ENCODE assay signal across 8 mouse cellular contexts in the genomic region with DNA sequence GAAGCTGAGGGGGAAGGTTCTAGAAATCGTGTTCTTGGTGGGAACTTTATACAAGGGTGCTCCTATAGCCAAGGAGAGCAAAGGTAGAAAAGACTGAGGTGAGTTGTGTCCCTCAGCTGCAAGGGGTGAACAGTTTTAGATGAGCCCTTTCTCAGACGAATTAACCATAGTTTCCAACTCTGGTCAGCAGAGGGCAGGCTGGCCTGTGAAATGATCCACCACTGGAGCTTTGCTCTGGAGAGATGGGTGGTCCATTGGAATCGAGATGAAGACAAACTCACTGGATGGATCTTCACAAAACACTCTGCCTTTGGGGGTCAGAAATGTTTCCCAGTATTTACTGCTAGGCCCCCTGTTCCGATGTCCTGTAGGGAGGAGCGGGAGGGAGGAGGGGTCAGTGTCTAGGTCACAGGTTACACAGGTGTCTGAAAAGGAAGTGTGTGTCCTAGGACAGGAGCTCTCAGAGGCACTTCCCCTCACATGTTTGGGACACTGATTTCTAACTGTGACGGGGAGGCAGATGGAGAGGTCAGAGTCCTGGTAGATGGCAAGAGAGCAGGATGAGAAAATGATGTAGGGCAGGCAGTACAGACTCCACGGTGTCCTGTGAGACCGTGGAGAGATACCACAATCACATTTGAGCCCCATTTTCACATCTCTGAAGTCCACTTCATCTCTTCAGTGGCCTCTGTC. TPM values are rescaled to one million over a fixed set of nuclear protein-coding genes. Genes with fewer than 3 reads are reported as not detected.
DNase-seq lines count a peak whose midpoint lies in the region; ATAC-seq and TF ChIP-seq lines count a peak whose summit lies in the region.

No protein-coding gene starts in this region.

- no peaks in the 10 kb centered on the region for H3K9me3 ChIP-seq in forebrain, embryonic 14.5 days (replicated peaks; ENCODE audit: control insufficient read depth, low read length)
- no peaks in the 10 kb centered on the region for H3K9me3 ChIP-seq in hindbrain, postnatal 0 days (ENCODE audit: low read length)
- no peaks in the 10 kb centered on the region for H3K9me3 ChIP-seq in midbrain, postnatal 0 days (ENCODE audit: low read length)

- peak in 1 of 2 experiments; percentile 19 for DNase-seq in spleen, adult 2 months (ENCODE audit: low read depth in 1 of 2, low spot score in 2 of 2)
- DNase-seq in spleen, postnatal 4 days (ENCODE audit: low spot score in 2 of 2): no peak
- DNase-seq in c-Kit-positive CD71-positive TER-119-negative erythroid progenitor cells, embryonic 14.5 days (ENCODE audit: low read depth): peak; percentile 15
- peak; percentile 74 for DNase-seq in forebrain, embryonic 14.5 days (ENCODE audit: low spot score)
- DNase-seq in hindbrain, postnatal 0 days (ENCODE audit: low spot score): peak; percentile 81
- peak; percentile 51 to 76 for DNase-seq in left cerebral cortex, adult 2 months (ENCODE audit: extremely low spot score in 1 of 2, low spot score in 2 of 2)
- DNase-seq in midbrain, postnatal 0 days (ENCODE audit: low spot score): peak; percentile 74
- DNase-seq in thymus, postnatal 4 days: peak; percentile 67

- H3K27me3 ChIP-seq in spleen, adult 2 months (ENCODE audit: control insufficient read depth, insufficient read depth, low read length): no peaks in the 10 kb centered on the region
- no peaks in the 10 kb centered on the region for H3K27me3 ChIP-seq in forebrain, embryonic 14.5 days (replicated peaks; ENCODE audit: control insufficient read depth, insufficient read depth, low read length)
- no peaks in the 10 kb centered on the region for H3K27me3 ChIP-seq in hindbrain, postnatal 0 days (ENCODE audit: insufficient read depth, low read length)
- no peaks in the 10 kb centered on the region for H3K27me3 ChIP-seq in midbrain, postnatal 0 days (ENCODE audit: insufficient read depth, low read length)

- ATAC-seq in forebrain, embryonic 14.5 days: peak; percentile 32; the same call in 1 of the 2 replicates
- ATAC-seq in hindbrain, postnatal 0 days: peak; percentile 63; the same call in 1 of the 2 replicates
- ATAC-seq in midbrain, postnatal 0 days (ENCODE audit: low FRiP score): peak; percentile 52; the same call in 1 of the 2 replicates

- no peak overlapping the region for H3K27ac ChIP-seq in spleen, adult 2 months (ENCODE audit: insufficient read depth, low read length)
- no peak overlapping the region for H3K27ac ChIP-seq in forebrain, embryonic 14.5 days (ENCODE audit: low read depth, low read length)
- H3K27ac ChIP-seq in hindbrain, postnatal 0 days: no peak overlapping the region
- H3K27ac ChIP-seq in left cerebral cortex, adult 2 months: no peak overlapping the region
- no peak overlapping the region for H3K27ac ChIP-seq in midbrain, postnatal 0 days (ENCODE audit: low read depth, low read length)

- H3K4me2 ChIP-seq in forebrain, embryonic 14.5 days (ENCODE audit: low read length): no peak overlapping the region
- H3K4me2 ChIP-seq in hindbrain, postnatal 0 days (ENCODE audit: low read depth, low read length): no peak overlapping the region
- no peak overlapping the region for H3K4me2 ChIP-seq in midbrain, postnatal 0 days (ENCODE audit: low read depth, low read length, poor library complexity, severe bottlenecking)

- no peaks in the 10 kb centered on the region for H3K4me1 ChIP-seq in spleen, adult 2 months (ENCODE audit: control insufficient read depth, insufficient read depth, insufficient read length)
- no peaks in the 10 kb centered on the region for H3K4me1 ChIP-seq in forebrain, embryonic 14.5 days (ENCODE audit: control insufficient read depth, insufficient read depth, low read length)
- H3K4me1 ChIP-seq in hindbrain, postnatal 0 days (ENCODE audit: insufficient read depth, low read length): no peaks in the 10 kb centered on the region
- H3K4me1 ChIP-seq in midbrain, postnatal 0 days (ENCODE audit: insufficient read depth, low read length): no peaks in the 10 kb centered on the region

- H3K9ac ChIP-seq in forebrain, embryonic 14.5 days (ENCODE audit: low read length): no peak overlapping the region
- H3K9ac ChIP-seq in hindbrain, postnatal 0 days (replicated peaks; ENCODE audit: low read length): no peak overlapping the region
- no peak overlapping the region for H3K9ac ChIP-seq in midbrain, postnatal 0 days (replicated peaks; ENCODE audit: low read length, poor library complexity, severe bottlenecking)

- 43% methylated on average over 8 of the region's 8 CpGs for WGBS in spleen, adult 2 months
- WGBS in forebrain, embryonic 14.5 days: 40% methylated on average over 8 of the region's 8 CpGs
- WGBS in hindbrain, postnatal 0 days: 40% methylated on average over 8 of the region's 8 CpGs
- 43% methylated on average over 8 of the region's 8 CpGs for WGBS in midbrain, postnatal 0 days

- H3K4me3 ChIP-seq in spleen, adult 2 months (ENCODE audit: extremely low read depth, insufficient read depth, insufficient read length): no peak overlapping the region
- H3K4me3 ChIP-seq in forebrain, embryonic 14.5 days (ENCODE audit: low read depth, low read length): no peak overlapping the region
- no peak overlapping the region for H3K4me3 ChIP-seq in hindbrain, postnatal 0 days (ENCODE audit: low read length)
- no peak overlapping the region for H3K4me3 ChIP-seq in left cerebral cortex, adult 2 months
- no peak overlapping the region for H3K4me3 ChIP-seq in midbrain, postnatal 0 days (ENCODE audit: low read depth, low read length)

- TF ChIP-seq POLR2A in spleen, adult 2 months (IDR thresholded peaks at IDR 0.05; ENCODE audit: low read depth, low read length): no peak

- intact Hi-C loops in left cerebral cortex, adult 2 months (cut with DNase I): loop anchor here (1.0 to 10.0 kb wide), 3 partner anchors 61 to 1301 kb away; no protein-coding TSS in a partner anchor

- peak; percentile 41; the same call in 1 of the 2 replicates for TF ChIP-seq CTCF in spleen, adult 2 months (IDR thresholded peaks at IDR 0.05; ENCODE audit: extremely low read depth, insufficient read depth, insufficient read length, insufficient replicate concordance)
- peak; percentile 83 for TF ChIP-seq CTCF in hindbrain, postnatal 0 days (IDR thresholded peaks at IDR 0.05; ENCODE audit: low read depth)
- TF ChIP-seq CTCF in left cerebral cortex, adult 2 months (IDR thresholded peaks at IDR 0.05): peak; percentile 70
- TF ChIP-seq CTCF in midbrain, postnatal 0 days (IDR thresholded peaks at IDR 0.05): peak; percentile 88

- H3K36me3 ChIP-seq in spleen, adult 2 months (ENCODE audit: control insufficient read depth, insufficient read depth, low read length): no peaks in the 10 kb centered on the region
- no peaks in the 10 kb centered on the region for H3K36me3 ChIP-seq in forebrain, embryonic 14.5 days (ENCODE audit: control insufficient read depth, insufficient read depth, low read length)
- H3K36me3 ChIP-seq in hindbrain, postnatal 0 days (ENCODE audit: insufficient read depth, low read length): no peaks in the 10 kb centered on the region
- no peaks in the 10 kb centered on the region for H3K36me3 ChIP-seq in midbrain, postnatal 0 days (ENCODE audit: insufficient read depth, low read length)

RNA-seq across cellular contexts. Expression of gene Dnaja2, which starts 48.2 kb away (rescaled TPM):
- 6.0 and 8.5 TPM in 2 replicates for polyA plus RNA-seq in spleen, adult 2 months (2012; rRNA removed)
- polyA plus RNA-seq in forebrain, embryonic 14.5 days (2014; fragmentation: Nextera tagmentation; extraction: Ambion mirVana): 177 and 193 TPM in 2 replicates
- 43.9 and 56.7 TPM in 2 replicates for total RNA-seq in hindbrain, postnatal 0 days (2014; rRNA removed)
- 155 and 156 TPM in 2 replicates for polyA plus RNA-seq in hindbrain, postnatal 0 days (2015; fragmentation: Nextera tagmentation; extraction: Ambion mirVana)
- total RNA-seq in left cerebral cortex, adult 2 months (2021): 100 to 1,000 TPM; 175 to 199 TPM
- total RNA-seq in midbrain, postnatal 0 days (2014; rRNA removed): 66.9 and 82.0 TPM in 2 replicates
- 145 and 152 TPM in 2 replicates for polyA plus RNA-seq in midbrain, postnatal 0 days (2015; fragmentation: Nextera tagmentation; extraction: Ambion mirVana)

Comparison
In these comparisons a context has a peak if more than half of its experiments do, and no peak if none do; other contexts are left out.
1. DNase-seq: peak in c-Kit-positive CD71-positive TER-119-negative erythroid progenitor cells, embryonic 14.5 days (single experiment), forebrain, embryonic 14.5 days (single experiment), hindbrain, postnatal 0 days (single experiment), left cerebral cortex, adult 2 months (2 of 2), midbrain, postnatal 0 days (single experiment) and thymus, postnatal 4 days (single experiment); none in spleen, postnatal 4 days (0 of 2).
2. RNA of gene Dnaja2, which starts 48.2 kb away (polyA plus RNA-seq): 177 to 193 TPM in forebrain, embryonic 14.5 days, 155 to 156 TPM in hindbrain, postnatal 0 days and 145 to 152 TPM in midbrain, postnatal 0 days; 6.0 to 8.5 TPM in spleen, adult 2 months; every median in the first group is over 10 times any median in the second.
3. Peak in every context shown above with its lines, with median percentiles within 50 percentile points of each other: CTCF ChIP-seq and ATAC-seq.